Mouse (Mus musculus) ES-E14 (cell line): ENCODE measurements around the gene C8a. TPM values are rescaled to one million over a fixed set of nuclear protein-coding genes. Genes with fewer than 3 reads are reported as not detected.

ENCODE experiments used
- DNase-seq: peaks from one replicate; pipeline ENCODE4 v3.0.0-alpha.2; 2013; ENCODE audit warnings: low read depth, low spot score
- H3K27ac ChIP-seq: 2 replicates; pipeline ENCODE4 v1.5.1; 2012; ENCODE audit warnings: low read depth, mild to moderate bottlenecking, low read length, moderate library complexity, mixed read lengths; ENCODE audit not compliant: poor library complexity, insufficient read depth, severe bottlenecking
- H3K36me3 ChIP-seq: 2 replicates; pipeline ENCODE4 v1.6.1; 2012; ENCODE audit warnings: mild to moderate bottlenecking, low read length, moderate library complexity, mixed read lengths; ENCODE audit not compliant: control insufficient read depth, poor library complexity, insufficient read depth, severe bottlenecking
- H3K4me1 ChIP-seq, 2 experiments: fragments of 150-350 bp in 1 of 2; sonication (generic) in 1 of 2; 2 replicates each; pipeline ENCODE4 v1.6.1; 2012; ENCODE audit warnings: low read length in 2 of 2, mild to moderate bottlenecking in 1 of 2, mixed read lengths in 1 of 2; ENCODE audit not compliant: control insufficient read depth in 2 of 2, insufficient read depth in 2 of 2, poor library complexity in 1 of 2
- H3K4me3 ChIP-seq, 2 experiments: fragments of 150-350 bp in 1 of 2; sonication (generic) in 1 of 2; 2 replicates each; pipeline ENCODE4 v1.5.1; 2012; ENCODE audit warnings: low read length in 2 of 2, low read depth in 1 of 2, mild to moderate bottlenecking in 1 of 2, mixed read lengths in 1 of 2; ENCODE audit not compliant: insufficient read depth in 1 of 2, poor library complexity in 1 of 2, severe bottlenecking in 1 of 2
- H3K9ac ChIP-seq: 2 replicates; pipeline ENCODE4 v1.6.1; 2012; ENCODE audit warnings: low read depth, mild to moderate bottlenecking, low read length, mixed read lengths; ENCODE audit not compliant: poor library complexity, insufficient read depth, severe bottlenecking
- H3K9me3 ChIP-seq: fragments of 150-350 bp; sonication (generic); 2 replicates; pipeline ENCODE4 v1.6.1; 2012; ENCODE audit warnings: low read depth, mild to moderate bottlenecking, low read length; ENCODE audit not compliant: control insufficient read depth, insufficient read depth
- CHD2 ChIP-seq: IDR thresholded peaks from 2 replicates; pipeline ENCODE4 v1.6.1; 2014; ENCODE audit warnings: mild to moderate bottlenecking, low read depth, low read length, inconsistent platforms
- HCFC1 ChIP-seq: IDR thresholded peaks from 2 replicates; pipeline ENCODE4 v1.6.1; 2012; ENCODE audit warnings: low read length, inconsistent platforms, borderline replicate concordance; ENCODE audit not compliant: insufficient read depth
- MAFK ChIP-seq: IDR thresholded peaks from 2 replicates; pipeline ENCODE4 v1.6.1; 2014; ENCODE audit warnings: mild to moderate bottlenecking, low read depth, low read length, inconsistent platforms; ENCODE audit not compliant: insufficient read depth
- ZC3H11A ChIP-seq: IDR thresholded peaks from 2 replicates; pipeline ENCODE4 v1.6.1; 2012; ENCODE audit warnings: low read depth, mild to moderate bottlenecking, inconsistent platforms, low read length, borderline replicate concordance
- ZNF384 ChIP-seq: IDR thresholded peaks from 2 replicates; pipeline ENCODE4 v1.6.1; 2012; ENCODE audit warnings: low read depth, low read length, inconsistent platforms
- in situ Hi-C, 2 experiments: fragments of 600-800 bp; cut with MboI; formaldehyde crosslinking; loops; one replicate each; pipeline ENCODE4 v1.15.1; 2025; ENCODE audit warnings: low sequenced_read_pairs in 2 of 2, inconsistent platforms in 1 of 2; ENCODE audit not compliant: unreplicated experiment in 2 of 2
- total RNA-seq: library from RNA; depleted of rRNA; stranded (reverse); fragments of 300-350 nt; gene quantifications from 2 replicates; pipeline ENCODE4 v1.2.3, GENCODE M21; 2012

C8a gene
- total RNA-seq, 1 experiment: 0.22 TPM

GRCm38 (mm10) chr4:104887486-104887885 lies 11.3 kb upstream of the C8a start:
- no peaks in the 10 kb centered on the region for H3K9me3 ChIP-seq
- in situ Hi-C loops: loop anchor here in 1 of 2 experiments (25.0 kb wide), 1 partner anchor 225 kb away; no protein-coding TSS in a partner anchor
- no peak overlapping the region for H3K9ac ChIP-seq
- H3K4me3 ChIP-seq: no peak overlapping the region
- TF ChIP-seq MAFK (no peak), ZC3H11A (no peak), CHD2 (no peak), ZNF384 (no peak), HCFC1 (no peak)
- no peak for DNase-seq
- H3K27ac ChIP-seq: no peak overlapping the region
- no peaks in the 10 kb centered on the region for H3K36me3 ChIP-seq
- no peaks in the 10 kb centered on the region for H3K4me1 ChIP-seq

GRCm38 (mm10) chr4:104875832-104876231 lies 366 bp downstream of the C8a start:
- Histone ChIP-seq H3K27ac (no peak overlapping the region), H3K4me3 (no peak overlapping the region), H3K9ac (no peak overlapping the region), H3K9me3 (no peaks in the 10 kb centered on the region), H3K36me3 (no peaks in the 10 kb centered on the region), H3K4me1 (no peaks in the 10 kb centered on the region)
- no peak for TF ChIP-seq CHD2
- no peak for TF ChIP-seq HCFC1
- no peak for TF ChIP-seq ZNF384
- no peak for TF ChIP-seq ZC3H11A
- no peak for TF ChIP-seq MAFK
- in situ Hi-C loops: loop anchor here in 1 of 2 experiments (25.0 kb wide), 1 partner anchor 214 kb away; no protein-coding TSS in a partner anchor
- no peak for DNase-seq

GRCm38 (mm10) chr4:104870196-104870595 lies 6.0 kb downstream of the C8a start:
- in situ Hi-C loops: no loop called here

GRCm38 (mm10) chr4:104869581-104869980 lies 6.6 kb downstream of the C8a start:
- H3K36me3 ChIP-seq: no peaks in the 10 kb centered on the region

More at GRCm38 (mm10) chr4:104870196-104870595, 6.0 kb downstream of the C8a start:
- Histone ChIP-seq H3K36me3 (no peaks in the 10 kb centered on the region), H3K4me3 (no peak overlapping the region), H3K9me3 (no peaks in the 10 kb centered on the region), H3K4me1 (no peaks in the 10 kb centered on the region), H3K27ac (no peak overlapping the region), H3K9ac (no peak overlapping the region)
- DNase-seq: no peak
- TF ChIP-seq HCFC1 (no peak), ZNF384 (no peak), MAFK (no peak), ZC3H11A (no peak), CHD2 (no peak)

GRCm38 (mm10) chr4:104864397-104864796 lies 11.8 kb downstream of the C8a start:
- in situ Hi-C loops: no loop called here
- Histone ChIP-seq H3K36me3 (no peaks in the 10 kb centered on the region), H3K4me1 (no peaks in the 10 kb centered on the region), H3K9me3 (no peaks in the 10 kb centered on the region), H3K9ac (no peak overlapping the region), H3K4me3 (no peak overlapping the region), H3K27ac (no peak overlapping the region)
- DNase-seq: no peak
- TF ChIP-seq HCFC1 (no peak), MAFK (no peak), ZC3H11A (no peak), ZNF384 (no peak), CHD2 (no peak)

More at GRCm38 (mm10) chr4:104869581-104869980, 6.6 kb downstream of the C8a start:
- no peak for DNase-seq
- no peak overlapping the region for H3K9ac ChIP-seq
- TF ChIP-seq CHD2 (no peak), HCFC1 (no peak), ZNF384 (no peak), MAFK (no peak), ZC3H11A (no peak)
- H3K4me1 ChIP-seq: no peaks in the 10 kb centered on the region
- in situ Hi-C loops: no loop called here
- no peak overlapping the region for H3K4me3 ChIP-seq
- no peaks in the 10 kb centered on the region for H3K9me3 ChIP-seq
- H3K27ac ChIP-seq: no peak overlapping the region
